Mouse (Mus musculus) heart, postnatal 0 days (tissue): Measurements from ENCODE around the gene Gen1.

Experiments
- CTCF ChIP-seq: IDR thresholded peaks from 2 replicates; pipeline ENCODE4 v1.5.1; 2016; ENCODE audit warnings: antibody characterized with exemption, control low read depth, low read depth
- EP300 ChIP-seq: IDR thresholded peaks from 2 replicates; pipeline ENCODE4 v1.6.1; 2016; ENCODE audit warnings: antibody characterized with exemption, low read depth

GRCm38 (mm10) chr12:11217726-11218250, 47.8 kb downstream of the Gen1 start:
- TF ChIP-seq CTCF (no peak), EP300 (no peak)
